Mouse (Mus musculus) gastrocnemius, postnatal 25 days (tissue): Measurements from ENCODE around the gene Ralgps2. TPM values are rescaled to one million over a fixed set of nuclear protein-coding genes. Genes with fewer than 3 reads are reported as not detected.
A peak's percentile ranks its signal among the peaks of the same experiment; 100 is the strongest.

ENCODE experiments used
- DNase-seq: peaks from one replicate; pipeline ENCODE4 v3.0.0; 2022
- long read RNA-seq, 2 experiments: library from polyadenylated mRNA; stranded (forward); transcript quantifications; one replicate each; pipeline ENCODE4 v2.0.0; 2021
- total RNA-seq, 2 experiments: library from RNA; stranded (reverse); gene quantifications; 1 replicate in 1 of 2; 2 replicates in 1 of 2; pipeline ENCODE4 v1.2.3; 2021

Gene Ralgps2
- 1 to 10 TPM; 1.6 to 1.9 TPM for total RNA-seq
- long read RNA-seq, experiment 1, partial matches to known transcripts: 0 of 2 reads
- long read RNA-seq, experiment 1, other reads (novel, unspliced or antisense): 2 of 2 reads
- long read RNA-seq, experiment 2, partial matches to known transcripts: 0 of 1 reads
- long read RNA-seq, experiment 2, other reads (novel, unspliced or antisense): 1 of 1 reads

- peak; percentile 43 for DNase-seq
Measured at GRCm38 (mm10) chr1:156939251-156940141, at the start of gene Ralgps2. Ralgps2 (minus strand) TSS chr1:156939626.

GRCm38 (mm10) chr1:156987576-156987975 lies 48.1 kb upstream of the Ralgps2 start:
- no peak for DNase-seq

- no peak for DNase-seq
Measured at GRCm38 (mm10) chr1:156986641-156987345, 47.4 kb upstream of the Ralgps2 start.

- DNase-seq: no peak
Measured at GRCm38 (mm10) chr1:156985657-156986640, 46.5 kb upstream of the Ralgps2 start.

- DNase-seq: no peak
Measured at GRCm38 (mm10) chr1:156983009-156983870, 43.8 kb upstream of the Ralgps2 start.

GRCm38 (mm10) chr1:156981975-156982374 lies 42.5 kb upstream of the Ralgps2 start:
- DNase-seq: no peak

- no peak for DNase-seq
Measured at GRCm38 (mm10) chr1:156979722-156980121, 40.3 kb upstream of the Ralgps2 start.

GRCm38 (mm10) chr1:156978656-156979055 lies 39.2 kb upstream of the Ralgps2 start:
- no peak for DNase-seq

- no peak for DNase-seq
Measured at GRCm38 (mm10) chr1:156973857-156974256, 34.4 kb upstream of the Ralgps2 start.

GRCm38 (mm10) chr1:156972391-156972790 lies 33.0 kb upstream of the Ralgps2 start:
- no peak for DNase-seq

GRCm38 (mm10) chr1:156971206-156971811 lies 31.9 kb upstream of the Ralgps2 start:
- no peak for DNase-seq

GRCm38 (mm10) chr1:156970641-156971040 lies 31.2 kb upstream of the Ralgps2 start:
- DNase-seq: no peak

- DNase-seq: no peak
Measured at GRCm38 (mm10) chr1:156968107-156968506, 28.7 kb upstream of the Ralgps2 start.

GRCm38 (mm10) chr1:156964586-156964932 lies 25.1 kb upstream of the Ralgps2 start:
- DNase-seq: no peak

GRCm38 (mm10) chr1:156963871-156964585 lies 24.6 kb upstream of the Ralgps2 start:
- no peak for DNase-seq

- DNase-seq: no peak
Measured at GRCm38 (mm10) chr1:156961481-156962265, 22.2 kb upstream of the Ralgps2 start.

GRCm38 (mm10) chr1:156959004-156959403 lies 19.6 kb upstream of the Ralgps2 start:
- no peak for DNase-seq

- DNase-seq: no peak
Measured at GRCm38 (mm10) chr1:156957360-156957759, 17.9 kb upstream of the Ralgps2 start.
